Mouse (Mus musculus): ENCODE results near the gene Usp47. TPM values are rescaled to one million over a fixed set of nuclear protein-coding genes. Genes with fewer than 3 reads are reported as not detected.

Usp47 gene
- total RNA-seq, 2 experiments from 2014 or later = 64.1 to 73.5 TPM

DNA sequence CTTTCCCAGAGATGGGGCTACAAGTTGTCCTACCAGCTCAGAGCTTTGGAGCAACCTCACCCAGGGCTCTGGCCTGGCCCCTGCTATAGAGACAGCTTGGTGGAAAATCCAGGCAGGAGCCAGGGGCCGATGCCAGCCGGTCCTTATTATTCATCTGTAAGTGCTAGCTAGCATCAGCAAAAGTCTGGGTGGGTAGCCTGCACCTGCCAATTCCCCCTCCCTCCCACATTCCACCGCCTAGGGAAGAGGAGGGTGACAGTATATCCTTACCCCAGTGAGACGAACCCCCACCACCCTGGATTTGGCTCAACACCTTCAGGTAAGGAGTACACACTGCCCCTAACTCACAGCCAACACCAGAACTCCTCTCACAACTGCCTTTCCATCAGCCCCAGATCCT is 104.7 kb downstream of the Usp47 start:
- no peak for DNase-seq (ENCODE audit: extremely low spot score in 1 of 2, low spot score in 2 of 2)
- Histone ChIP-seq H3K27ac (peak overlapping the region; percentile 63), H3K4me3 (no peak overlapping the region)
- TF ChIP-seq CTCF (IDR thresholded peaks at IDR 0.05) = no peak
- intact Hi-C loops (cut with DNase I) = no loop called here

DNA sequence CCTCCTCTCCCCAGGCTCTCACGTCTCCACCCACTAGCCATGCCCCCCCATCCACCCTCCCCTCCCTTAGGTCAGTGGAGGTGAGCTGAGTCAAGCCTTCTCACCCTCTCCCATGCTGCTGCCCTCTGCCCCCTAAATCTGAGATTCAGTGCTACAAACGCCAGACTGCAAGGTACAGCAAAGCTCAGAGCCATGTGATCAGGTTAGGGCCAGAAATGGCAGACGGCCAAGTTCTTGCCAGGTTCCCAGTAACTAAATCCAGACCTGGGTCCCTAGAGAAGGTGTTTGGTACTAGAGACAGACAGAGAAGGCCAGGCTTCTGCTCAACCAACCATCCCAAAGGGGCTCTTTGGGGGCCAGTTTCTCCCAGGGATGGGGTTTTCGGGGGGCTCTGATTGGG is 105.5 kb downstream of the Usp47 start:
- no peak for TF ChIP-seq CTCF (IDR thresholded peaks at IDR 0.05)
- Histone ChIP-seq H3K4me3 (no peak overlapping the region), H3K27ac (peak overlapping the region; percentile 63; the same call in 1 of the 2 replicates)
- intact Hi-C loops (cut with DNase I) = no loop called here
- DNase-seq (ENCODE audit: extremely low spot score in 1 of 2, low spot score in 2 of 2) = no peak

DNA sequence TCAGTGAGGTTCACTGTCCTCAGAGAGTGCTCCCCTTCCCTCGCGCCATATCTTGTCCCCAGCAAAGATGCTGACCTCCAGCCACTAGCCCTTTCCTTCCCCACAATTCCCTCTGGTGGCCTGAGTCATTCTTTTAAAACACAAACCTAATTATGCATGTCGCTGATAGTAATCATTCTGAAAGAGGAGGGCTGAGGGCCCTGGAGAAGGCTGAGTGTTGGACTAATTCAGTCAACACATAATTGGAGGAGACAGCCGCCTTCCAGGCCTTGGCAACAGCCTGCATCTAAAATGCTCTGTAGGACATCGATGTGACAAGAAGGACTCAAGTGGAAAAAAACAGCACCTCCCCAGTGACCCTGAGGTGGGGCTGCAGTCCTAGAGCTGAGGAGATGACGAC is 106.5 kb downstream of the Usp47 start:
- Histone ChIP-seq H3K27ac (peak overlapping the region; percentile 63; the same call in 1 of the 2 replicates), H3K4me3 (no peak overlapping the region)
- no peak for TF ChIP-seq CTCF (IDR thresholded peaks at IDR 0.05)
- intact Hi-C loops (cut with DNase I) = no loop called here
- DNase-seq (ENCODE audit: extremely low spot score in 1 of 2, low spot score in 2 of 2) = no peak

DNA sequence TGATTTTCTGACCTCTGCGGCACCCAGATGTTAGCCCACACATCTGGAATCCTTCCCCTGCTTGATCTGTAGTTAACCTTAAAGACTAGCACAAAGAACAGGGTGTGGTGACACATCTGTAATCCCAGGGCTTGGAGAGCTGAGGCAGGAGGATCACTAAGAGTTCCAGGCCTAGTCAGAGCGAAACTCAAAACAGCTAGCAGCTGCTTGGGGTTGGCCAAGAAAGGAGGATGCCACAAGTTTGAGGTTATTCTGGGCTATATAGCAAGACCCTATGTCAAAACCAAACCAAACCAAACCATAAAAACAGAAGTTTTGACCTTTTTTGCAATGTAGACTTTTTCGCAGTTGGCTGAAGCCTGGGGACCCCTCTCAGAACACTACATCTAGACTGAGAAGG is 107.4 kb downstream of the Usp47 start:
- Histone ChIP-seq H3K4me3 (no peak overlapping the region), H3K27ac (no peak overlapping the region; the same call in 1 of the 2 replicates)
- no peak for TF ChIP-seq CTCF (IDR thresholded peaks at IDR 0.05)
- intact Hi-C loops (cut with DNase I) = no loop called here
- DNase-seq (ENCODE audit: extremely low spot score in 1 of 2, low spot score in 2 of 2) = no peak

DNA sequence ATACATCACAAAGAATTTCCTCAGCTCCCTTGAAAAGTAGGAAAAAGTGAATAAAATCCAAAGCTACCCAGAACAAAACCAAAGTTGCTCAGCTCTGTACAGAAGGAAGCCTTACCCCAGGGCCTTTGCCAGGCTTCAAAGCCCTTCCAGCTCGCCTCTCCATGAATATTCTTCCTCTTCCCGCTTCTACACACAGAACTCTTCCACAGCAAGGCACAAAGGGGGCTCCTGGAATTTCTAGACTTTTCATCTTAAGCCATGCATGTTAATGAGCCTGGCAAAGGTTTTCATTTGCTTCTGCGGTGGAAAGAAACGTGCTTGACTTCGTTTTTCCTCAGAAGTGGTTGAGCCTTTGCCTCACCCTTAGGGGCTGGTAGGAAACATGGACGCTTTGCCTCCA is 108.7 kb downstream of the Usp47 start:
- peak overlapping the region; percentile 53 for H3K27ac ChIP-seq
- intact Hi-C loops (cut with DNase I) = no loop called here

DNA sequence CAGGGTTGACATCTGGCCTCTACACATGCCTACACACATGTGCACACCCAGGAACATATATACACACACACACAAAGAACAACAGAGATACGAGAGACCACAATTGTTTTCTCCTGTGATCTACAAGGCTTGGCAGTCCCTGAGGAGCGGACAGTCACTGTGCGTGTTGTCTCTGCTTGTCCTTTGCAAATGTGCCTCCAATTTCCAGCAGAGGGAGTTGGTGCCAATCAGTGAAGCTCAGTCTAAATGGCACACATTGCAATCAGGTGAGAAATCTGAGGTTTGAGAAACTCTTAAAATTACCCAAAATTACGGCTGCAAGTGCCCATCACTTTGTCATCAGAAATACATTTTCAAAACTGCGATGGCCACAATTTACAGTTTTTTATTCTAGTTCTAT is 110.0 kb downstream of the Usp47 start:
- no peak for DNase-seq (ENCODE audit: extremely low spot score in 1 of 2, low spot score in 2 of 2)
- Histone ChIP-seq H3K4me3 (no peak overlapping the region), H3K27ac (no peak overlapping the region; the same call in 1 of the 2 replicates)
- intact Hi-C loops (cut with DNase I) = no loop called here
- peak; percentile 42 for TF ChIP-seq CTCF (IDR thresholded peaks at IDR 0.05)

More for the DNA sequence above, 108.7 kb downstream of the Usp47 start:
- no peak for DNase-seq (ENCODE audit: extremely low spot score in 1 of 2, low spot score in 2 of 2)
- no peak overlapping the region for H3K4me3 ChIP-seq
- no peak for TF ChIP-seq CTCF (IDR thresholded peaks at IDR 0.05)

DNA sequence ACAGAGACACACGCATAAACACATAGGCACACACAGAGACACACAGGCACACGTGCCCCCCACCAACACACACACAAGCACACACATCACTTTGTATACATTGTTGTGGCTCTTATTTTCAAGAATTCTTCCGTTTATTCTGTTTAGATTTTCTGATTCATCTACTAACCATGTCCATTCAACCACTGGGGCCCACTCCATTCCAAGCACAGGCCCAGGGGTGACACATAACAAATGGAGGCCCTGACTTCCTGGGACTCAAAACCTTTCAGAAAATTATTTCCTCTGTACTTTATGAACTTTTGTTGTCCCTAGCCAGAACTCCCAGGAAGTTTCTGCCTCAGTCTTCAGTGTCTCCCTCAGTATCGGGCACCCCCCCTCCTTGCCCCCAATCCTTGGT is 111.9 kb downstream of the Usp47 start:
- no peak for TF ChIP-seq CTCF (IDR thresholded peaks at IDR 0.05)
- Histone ChIP-seq H3K27ac (no peak overlapping the region), H3K4me3 (no peak overlapping the region)
- intact Hi-C loops (cut with DNase I) = no loop called here
- DNase-seq (ENCODE audit: extremely low spot score in 1 of 2, low spot score in 2 of 2) = no peak

DNA sequence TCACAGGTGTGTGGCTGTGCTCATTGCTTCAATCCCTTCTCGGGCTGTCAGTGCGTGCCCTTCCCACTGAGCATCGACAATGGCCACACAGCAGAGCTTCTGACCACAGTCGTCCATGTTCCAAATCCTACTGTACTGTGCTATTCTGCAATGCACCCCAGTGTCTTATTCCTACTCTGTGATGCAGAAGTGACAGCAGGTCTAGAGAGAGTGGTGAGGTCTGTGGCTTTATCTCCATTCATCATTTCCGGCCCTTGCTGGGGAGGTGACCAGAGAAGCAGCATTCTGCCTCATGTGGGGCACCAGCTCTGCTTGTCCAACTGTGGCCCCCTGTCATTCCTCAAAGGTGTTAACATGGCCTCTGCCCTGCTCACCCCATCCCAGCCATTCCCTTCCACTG is 113.2 kb downstream of the Usp47 start:
- no peak for TF ChIP-seq CTCF (IDR thresholded peaks at IDR 0.05)
- no peak for DNase-seq (ENCODE audit: extremely low spot score in 1 of 2, low spot score in 2 of 2)
- Histone ChIP-seq H3K27ac (no peak overlapping the region), H3K4me3 (no peak overlapping the region)
- intact Hi-C loops (cut with DNase I) = no loop called here

DNA sequence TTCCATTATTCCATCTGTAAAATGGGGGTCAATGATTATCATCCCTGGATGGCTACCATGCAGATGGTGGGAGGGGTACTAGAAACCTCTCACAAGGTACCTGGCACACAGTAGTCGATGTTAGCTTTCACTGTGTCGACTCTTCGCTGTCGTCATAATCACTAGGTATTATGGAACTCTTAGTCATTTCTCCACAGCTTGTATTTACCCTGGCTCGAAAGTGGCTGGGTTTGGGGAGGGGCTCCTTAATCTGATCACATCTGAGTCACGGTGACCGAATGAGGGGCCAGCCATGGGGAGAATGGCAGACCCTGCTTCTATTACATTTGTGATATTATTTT is 114.8 kb downstream of the Usp47 start:
- Histone ChIP-seq H3K27ac (no peak overlapping the region; the same call in 1 of the 2 replicates), H3K4me3 (no peak overlapping the region)
- no peak for TF ChIP-seq CTCF (IDR thresholded peaks at IDR 0.05)
- intact Hi-C loops (cut with DNase I) = no loop called here
- no peak for DNase-seq (ENCODE audit: extremely low spot score in 1 of 2, low spot score in 2 of 2)

DNA sequence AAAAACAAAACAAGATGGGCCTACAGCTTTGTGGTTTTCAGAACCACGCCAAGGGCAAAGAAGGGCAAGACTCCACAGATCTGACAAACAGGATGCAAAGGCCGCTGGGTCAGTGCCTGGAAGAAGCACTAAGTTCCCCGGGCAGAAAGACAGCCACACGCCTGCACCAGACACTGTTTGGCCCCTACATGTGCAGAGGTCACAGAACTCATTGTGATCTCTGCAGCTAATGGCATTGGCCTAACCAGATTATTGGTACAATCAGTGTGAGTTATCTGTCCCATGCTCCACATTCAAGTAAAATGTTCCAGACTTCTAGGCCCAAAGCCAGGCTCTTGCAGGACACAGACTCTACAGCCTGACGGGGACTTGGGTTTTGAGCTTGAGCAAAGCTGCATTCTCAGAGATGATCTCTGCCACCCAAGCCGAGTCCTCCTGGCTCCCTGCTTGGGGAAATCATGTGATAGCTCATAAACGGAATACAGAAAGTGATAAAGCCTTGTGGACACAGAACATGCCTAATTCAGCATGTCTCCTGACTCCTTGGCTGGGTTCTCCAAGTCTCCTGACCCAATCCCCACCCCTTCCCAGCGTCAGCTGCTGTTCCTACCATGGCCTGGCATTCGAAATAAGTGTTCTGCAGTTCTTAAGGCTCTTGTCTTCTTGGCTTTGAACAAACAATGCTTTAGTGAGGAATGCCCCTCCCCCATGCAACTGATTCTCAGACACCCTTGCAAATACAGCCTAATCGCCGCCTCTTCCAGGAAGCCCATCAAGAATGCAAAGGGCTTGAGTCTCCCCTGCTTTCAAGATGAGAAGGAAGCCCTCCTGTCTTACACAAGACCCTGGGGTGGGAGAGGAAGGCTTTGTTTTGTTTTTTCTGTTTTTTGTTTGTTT is 115.5 kb downstream of the Usp47 start:
- TF ChIP-seq CTCF (IDR thresholded peaks at IDR 0.05) = no peak

DNA sequence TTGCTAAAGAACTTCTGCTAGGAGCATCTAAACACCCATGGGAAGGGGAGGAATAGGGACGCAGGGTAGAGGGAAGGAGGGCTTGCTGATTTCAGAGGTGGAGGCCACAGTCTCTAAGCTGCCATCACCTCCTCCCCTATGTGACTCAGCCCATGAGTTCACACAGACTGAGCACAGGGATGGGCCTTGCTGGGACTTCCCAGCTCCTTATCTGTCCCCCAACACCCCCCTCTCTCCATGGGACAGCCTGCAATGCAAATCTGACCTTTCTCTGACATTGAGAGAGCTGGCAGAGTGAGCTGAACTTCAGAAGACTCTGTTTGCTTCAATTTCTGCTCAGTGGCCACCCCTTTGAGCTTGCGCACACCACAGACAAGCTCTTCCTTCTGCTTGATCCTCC is 117.4 kb downstream of the Usp47 start:
- Histone ChIP-seq H3K27ac (no peak overlapping the region), H3K4me3 (no peak overlapping the region)
- DNase-seq (ENCODE audit: extremely low spot score in 1 of 2, low spot score in 2 of 2) = no peak
- TF ChIP-seq CTCF (IDR thresholded peaks at IDR 0.05) = no peak
- intact Hi-C loops (cut with DNase I) = no loop called here

More for the DNA sequence above, 115.5 kb downstream of the Usp47 start:
- no peak overlapping the region; the same call in 1 of the 2 replicates for H3K27ac ChIP-seq
- no peak for DNase-seq (ENCODE audit: extremely low spot score in 1 of 2, low spot score in 2 of 2)
- no peak overlapping the region for H3K4me3 ChIP-seq
- intact Hi-C loops (cut with DNase I) = no loop called here

DNA sequence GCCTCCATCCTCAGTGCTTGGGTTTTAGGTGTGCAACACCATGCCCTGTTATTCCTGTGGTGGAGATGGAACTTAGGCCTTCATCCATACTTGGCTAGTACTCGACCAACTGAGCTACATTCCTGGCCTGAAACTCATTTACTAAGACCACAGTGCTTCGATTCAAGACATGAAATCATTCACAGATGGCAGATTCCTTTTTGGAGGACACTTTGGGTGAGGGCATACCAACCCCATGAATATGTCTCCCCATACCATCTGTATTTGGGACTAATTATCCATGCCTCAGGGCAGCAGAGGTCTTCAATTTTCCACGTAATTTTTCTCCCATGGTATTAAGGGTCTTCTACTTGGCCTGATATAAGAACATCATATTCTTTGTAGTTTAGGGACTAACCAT is 119.3 kb downstream of the Usp47 start:
- TF ChIP-seq CTCF (IDR thresholded peaks at IDR 0.05) = no peak
- Histone ChIP-seq H3K27ac (no peak overlapping the region), H3K4me3 (no peak overlapping the region)
- no peak for DNase-seq (ENCODE audit: extremely low spot score in 1 of 2, low spot score in 2 of 2)
- intact Hi-C loops (cut with DNase I) = no loop called here

DNA sequence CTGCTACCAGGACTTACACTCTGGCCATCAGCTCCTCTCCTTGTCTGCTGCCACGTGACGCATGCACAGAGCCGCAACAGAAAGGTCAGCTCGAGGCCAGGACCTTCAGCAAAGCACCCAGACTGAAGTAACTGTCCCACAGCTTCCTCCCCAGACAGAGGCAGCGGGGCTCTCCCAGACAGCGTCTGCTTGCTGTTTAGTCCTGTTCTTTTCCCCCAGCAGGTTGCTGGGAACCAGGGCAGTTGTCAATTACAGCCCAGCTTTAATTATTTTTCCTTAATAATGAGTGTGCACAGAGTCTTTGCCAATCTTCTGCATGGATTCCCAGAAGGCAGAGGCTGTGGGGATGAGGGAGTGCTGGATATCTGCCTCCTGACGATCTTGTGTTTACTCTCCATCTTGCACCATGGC is 119.8 kb downstream of the Usp47 start:
- intact Hi-C loops (cut with DNase I) = no loop called here
- no peak for DNase-seq (ENCODE audit: extremely low spot score in 1 of 2, low spot score in 2 of 2)
- TF ChIP-seq CTCF (IDR thresholded peaks at IDR 0.05) = no peak
- Histone ChIP-seq H3K4me3 (no peak overlapping the region), H3K27ac (no peak overlapping the region; the same call in 1 of the 2 replicates)

Measured in left cerebral cortex, adult 2 months (tissue).